Mouse (Mus musculus) kidney, embryonic 16.5 days (tissue): ENCODE results near the gene Gm20388. TPM values are rescaled to one million over a fixed set of nuclear protein-coding genes. Genes with fewer than 3 reads are reported as not detected.

Source experiments
- ATAC-seq: fragments of 200-750 bp; cut with Nextera tagmentation; 2 replicates; pipeline ENCODE4 v1.8.0; 2017; ENCODE audit warnings: moderate TSS enrichment; ENCODE audit not compliant: low FRiP score, low TSS enrichment
- H3K27ac ChIP-seq: fragments of 300-500 bp; sonication (generic); 2 replicates; pipeline ENCODE4 v1.5.1; 2014; ENCODE audit warnings: low read length
- H3K27me3 ChIP-seq: fragments of 300-500 bp; sonication (generic); 2 replicates; pipeline ENCODE4 v1.6.1; 2014; ENCODE audit warnings: low read length, control low read depth, mixed read lengths; ENCODE audit not compliant: insufficient read depth
- H3K36me3 ChIP-seq: fragments of 300-500 bp; sonication (generic); 2 replicates; pipeline ENCODE4 v1.6.1; 2014; ENCODE audit warnings: low read length, control low read depth, mixed read lengths; ENCODE audit not compliant: insufficient read depth
- H3K4me1 ChIP-seq: fragments of 300-500 bp; sonication (generic); 2 replicates; pipeline ENCODE4 v1.6.1; 2014; ENCODE audit warnings: low read length, control low read depth, mixed read lengths; ENCODE audit not compliant: insufficient read depth
- H3K4me2 ChIP-seq: fragments of 300-500 bp; sonication (generic); replicated peaks from 2 replicates; pipeline ENCODE4 v1.6.1; 2014; ENCODE audit warnings: low read depth, low read length
- H3K4me3 ChIP-seq: fragments of 300-500 bp; sonication (generic); 2 replicates; pipeline ENCODE4 v1.5.1; 2014; ENCODE audit warnings: mild to moderate bottlenecking, low read length
- H3K9ac ChIP-seq: fragments of 300-500 bp; sonication (generic); replicated peaks from 2 replicates; pipeline ENCODE4 v1.6.1; 2014; ENCODE audit warnings: low read length
- H3K9me3 ChIP-seq: fragments of 300-500 bp; sonication (generic); 2 replicates; pipeline ENCODE4 v1.6.1; 2016; ENCODE audit warnings: low read length, control low read depth
- WGBS: fragments of 180-500 bp; shearing (Covaris S2); extraction: QIAGEN DNeasy Blood & Tissue Kit; methylation state at CpG from one replicate; pipeline ENCODE4 v1.1.7; 2014; 5-methylcytosine and 5-hydroxymethylcytosine counted together
- polyA plus RNA-seq: library from polyadenylated mRNA; unstranded; fragments of >200 nt; fragmentation: Nextera tagmentation; extraction: Ambion mirVana; gene quantifications from 2 replicates; pipeline ENCODE4 v1.2.1, GENCODE M21; 2015

Gene Gm20388
- polyA plus RNA-seq, 1 experiment from 2014 or later = 7.7 TPM

GRCm38 (mm10) chr8:122187271-122187670, 2276.6 kb downstream of the Gm20388 start:
- 80% methylated on average over 4 of the region's 4 CpGs for WGBS
- ATAC-seq = no peak
- Histone ChIP-seq H3K9me3 (no peaks in the 10 kb centered on the region), H3K27me3 (no peaks in the 10 kb centered on the region), H3K4me3 (no peak overlapping the region), H3K36me3 (no peaks in the 10 kb centered on the region), H3K9ac (no peak overlapping the region), H3K27ac (no peak overlapping the region), H3K4me1 (peaks cover 14% of the 10 kb centered on the region; the same call in 1 of the 2 replicates), H3K4me2 (no peak overlapping the region)

- no peaks in the 10 kb centered on the region for H3K9me3 ChIP-seq
- H3K27ac ChIP-seq = no peak overlapping the region
- H3K4me3 ChIP-seq = no peak overlapping the region
- H3K4me2 ChIP-seq = no peak overlapping the region
- H3K27me3 ChIP-seq = no peaks in the 10 kb centered on the region
- H3K36me3 ChIP-seq = no peaks in the 10 kb centered on the region
- ATAC-seq = no peak
- no peak overlapping the region for H3K9ac ChIP-seq
- WGBS = 23% methylated on average over 16 of the region's 16 CpGs
- peaks cover 18% of the 10 kb centered on the region; the same call in 1 of the 2 replicates for H3K4me1 ChIP-seq
Observed at GRCm38 (mm10) chr8:122190349-122191053, 2279.9 kb downstream of the Gm20388 start.

GRCm38 (mm10) chr8:122191054-122191376, 2280.4 kb downstream of the Gm20388 start:
- H3K4me2 ChIP-seq = no peak overlapping the region
- peaks cover 18% of the 10 kb centered on the region; the same call in 1 of the 2 replicates for H3K4me1 ChIP-seq
- H3K9me3 ChIP-seq = no peaks in the 10 kb centered on the region
- H3K27ac ChIP-seq = no peak overlapping the region
- no peaks in the 10 kb centered on the region for H3K27me3 ChIP-seq
- no peak overlapping the region for H3K4me3 ChIP-seq
- no peak overlapping the region for H3K9ac ChIP-seq
- ATAC-seq = no peak
- 46% methylated on average over 8 of the region's 8 CpGs for WGBS
- no peaks in the 10 kb centered on the region for H3K36me3 ChIP-seq

GRCm38 (mm10) chr8:122192771-122193170, 2282.1 kb downstream of the Gm20388 start:
- peak; percentile 49; the same call in 1 of the 2 replicates for ATAC-seq

GRCm38 (mm10) chr8:122193521-122193920, 2282.9 kb downstream of the Gm20388 start:
- Histone ChIP-seq H3K27me3 (no peaks in the 10 kb centered on the region), H3K9me3 (no peaks in the 10 kb centered on the region), H3K4me3 (no peak overlapping the region), H3K9ac (no peak overlapping the region; the same call in 1 of the 2 replicates), H3K27ac (peak overlapping the region; percentile 36; the same call in 1 of the 2 replicates), H3K4me1 (peaks cover 18% of the 10 kb centered on the region; the same call in 1 of the 2 replicates), H3K36me3 (no peaks in the 10 kb centered on the region), H3K4me2 (no peak overlapping the region)
- WGBS = 63% methylated on average over 11 of the region's 11 CpGs
- no peak for ATAC-seq

More at GRCm38 (mm10) chr8:122192771-122193170, 2282.1 kb downstream of the Gm20388 start:
- Histone ChIP-seq H3K9ac (no peak overlapping the region), H3K27me3 (no peaks in the 10 kb centered on the region), H3K4me2 (no peak overlapping the region), H3K4me1 (peaks cover 18% of the 10 kb centered on the region; the same call in 1 of the 2 replicates), H3K27ac (no peak overlapping the region), H3K9me3 (no peaks in the 10 kb centered on the region), H3K4me3 (no peak overlapping the region), H3K36me3 (no peaks in the 10 kb centered on the region)
- 55% methylated on average over 5 of the region's 5 CpGs for WGBS

GRCm38 (mm10) chr8:122194396-122194795, 2283.8 kb downstream of the Gm20388 start:
- Histone ChIP-seq H3K4me1 (peaks cover 18% of the 10 kb centered on the region; the same call in 1 of the 2 replicates), H3K27ac (no peak overlapping the region), H3K27me3 (no peaks in the 10 kb centered on the region), H3K9ac (no peak overlapping the region), H3K4me3 (no peak overlapping the region), H3K9me3 (no peaks in the 10 kb centered on the region), H3K36me3 (no peaks in the 10 kb centered on the region), H3K4me2 (no peak overlapping the region)
- ATAC-seq = no peak
- 45% methylated on average over 8 of the region's 8 CpGs for WGBS

- Histone ChIP-seq H3K4me1 (peaks cover 4% of the 10 kb centered on the region; the same call in 1 of the 2 replicates), H3K27me3 (no peaks in the 10 kb centered on the region), H3K9ac (no peak overlapping the region), H3K4me2 (no peak overlapping the region), H3K27ac (no peak overlapping the region), H3K36me3 (no peaks in the 10 kb centered on the region), H3K4me3 (no peak overlapping the region), H3K9me3 (no peaks in the 10 kb centered on the region)
- WGBS = 55% methylated on average over 5 of the region's 5 CpGs
- no peak for ATAC-seq
Observed at GRCm38 (mm10) chr8:122197342-122197741, 2286.7 kb downstream of the Gm20388 start.

- 75% methylated on average over 12 of the region's 12 CpGs for WGBS
- H3K4me1 ChIP-seq = peaks cover 4% of the 10 kb centered on the region; the same call in 1 of the 2 replicates
- no peak for ATAC-seq
- H3K4me2 ChIP-seq = no peak overlapping the region
- H3K9me3 ChIP-seq = no peaks in the 10 kb centered on the region
- H3K9ac ChIP-seq = no peak overlapping the region
- no peak overlapping the region for H3K27ac ChIP-seq
- no peaks in the 10 kb centered on the region for H3K27me3 ChIP-seq
- no peak overlapping the region for H3K4me3 ChIP-seq
- no peaks in the 10 kb centered on the region for H3K36me3 ChIP-seq
Observed at GRCm38 (mm10) chr8:122198378-122199025, 2287.9 kb downstream of the Gm20388 start.

GRCm38 (mm10) chr8:122199191-122199590, 2288.6 kb downstream of the Gm20388 start:
- Histone ChIP-seq H3K4me2 (no peak overlapping the region), H3K27me3 (no peaks in the 10 kb centered on the region), H3K4me3 (no peak overlapping the region), H3K27ac (no peak overlapping the region), H3K9ac (no peak overlapping the region), H3K9me3 (no peaks in the 10 kb centered on the region), H3K4me1 (0 out of 2 replicates have a peak, but pooled peaks cover under 1% of the 10 kb centered on the region), H3K36me3 (no peaks in the 10 kb centered on the region)
- no peak for ATAC-seq
- 72% methylated on average over 9 of the region's 9 CpGs for WGBS

GRCm38 (mm10) chr8:122199841-122200240, 2289.2 kb downstream of the Gm20388 start:
- no peak for ATAC-seq
- H3K4me1 ChIP-seq = no peaks in the 10 kb centered on the region
- no peaks in the 10 kb centered on the region for H3K36me3 ChIP-seq
- H3K4me3 ChIP-seq = no peak overlapping the region
- WGBS = 95% methylated on average over 4 of the region's 4 CpGs
- no peaks in the 10 kb centered on the region for H3K9me3 ChIP-seq
- H3K27ac ChIP-seq = no peak overlapping the region
- no peaks in the 10 kb centered on the region for H3K27me3 ChIP-seq
- no peak overlapping the region for H3K9ac ChIP-seq
- H3K4me2 ChIP-seq = no peak overlapping the region
